Mouse (Mus musculus) brain, embryonic 18.5 days (tissue): ENCODE data around the gene Ube2g2.

Source experiments
- DNase-seq: peaks from one replicate; pipeline ENCODE4 v3.0.0-alpha.2; 2012; ENCODE audit warnings: low read depth, low spot score

The Ube2g2 gene

DNA sequence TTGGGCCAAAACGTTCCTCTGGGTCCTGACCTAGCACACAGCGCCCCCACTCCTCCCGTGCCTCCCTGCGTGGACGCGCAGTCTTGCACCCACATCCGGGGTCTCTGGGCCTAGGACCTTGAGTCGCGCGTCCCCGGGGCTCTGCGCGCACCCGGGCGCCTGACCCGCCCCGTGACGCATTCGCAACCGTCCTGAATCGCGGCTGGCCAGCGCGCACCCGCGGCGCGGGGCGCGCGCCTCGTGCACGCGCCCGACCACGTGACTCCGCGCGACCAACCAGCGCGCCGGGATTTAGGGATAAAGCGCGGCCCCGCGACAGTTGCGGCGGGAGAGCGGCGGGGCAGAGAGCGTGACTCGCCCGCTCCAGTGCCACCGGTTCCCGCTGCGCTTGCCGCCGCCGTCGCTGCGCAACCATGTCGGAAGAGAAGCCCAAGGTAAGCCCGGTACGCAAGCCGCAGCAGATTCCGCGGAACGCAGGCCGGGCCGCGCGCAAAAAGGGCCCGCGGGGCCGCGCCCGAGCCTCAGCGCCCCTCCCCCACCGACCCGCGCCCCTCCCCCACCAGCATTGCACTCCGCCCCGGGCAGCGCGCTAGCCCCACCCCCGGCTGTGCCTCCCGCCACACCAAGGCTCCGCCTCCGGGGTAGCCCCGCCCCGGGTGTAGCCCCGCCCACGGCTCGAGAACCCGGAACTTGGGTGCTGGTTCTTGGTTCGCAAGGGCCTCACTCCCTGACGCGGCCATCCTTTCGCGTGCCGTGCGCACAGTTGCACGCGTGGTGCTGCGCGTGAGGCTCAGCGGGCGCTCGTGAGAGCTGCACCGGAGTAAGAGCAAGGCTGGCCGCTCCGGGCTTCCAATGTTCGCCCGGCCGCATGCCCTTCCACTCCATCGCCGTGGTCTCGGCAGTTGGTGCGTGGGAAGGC lies 15.9 kb upstream of the Ube2g2 start, which contains the start of the genes Sumo3 and Gm49325:
TSS of gene Sumo3 (plus strand) at position 190 of the 919 bp plus-strand sequence.
TSS of gene Gm49325 (plus strand) at position 290 of the 919 bp plus-strand sequence.
- DNase-seq = no peak

DNA sequence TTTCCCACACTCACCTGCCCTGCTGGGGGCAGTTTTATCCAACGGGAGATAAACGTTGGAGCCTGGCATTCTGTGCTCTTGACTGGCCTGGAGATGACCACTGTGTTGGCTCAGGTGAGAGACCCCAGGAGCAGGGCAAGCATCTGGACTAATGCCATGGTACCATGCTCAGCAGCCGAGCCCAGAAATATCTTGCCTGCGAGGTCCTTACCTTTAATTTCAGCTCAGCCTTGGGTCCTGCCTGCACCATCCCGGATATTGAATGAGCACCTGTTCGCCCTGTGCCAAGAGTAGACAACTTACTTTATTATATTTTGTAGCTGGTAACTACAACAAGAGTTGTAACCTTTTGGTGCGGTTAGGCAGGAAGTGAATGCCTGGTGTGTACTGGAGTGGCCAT lies 15.2 kb upstream of the Ube2g2 start:
- DNase-seq = no peak

DNA sequence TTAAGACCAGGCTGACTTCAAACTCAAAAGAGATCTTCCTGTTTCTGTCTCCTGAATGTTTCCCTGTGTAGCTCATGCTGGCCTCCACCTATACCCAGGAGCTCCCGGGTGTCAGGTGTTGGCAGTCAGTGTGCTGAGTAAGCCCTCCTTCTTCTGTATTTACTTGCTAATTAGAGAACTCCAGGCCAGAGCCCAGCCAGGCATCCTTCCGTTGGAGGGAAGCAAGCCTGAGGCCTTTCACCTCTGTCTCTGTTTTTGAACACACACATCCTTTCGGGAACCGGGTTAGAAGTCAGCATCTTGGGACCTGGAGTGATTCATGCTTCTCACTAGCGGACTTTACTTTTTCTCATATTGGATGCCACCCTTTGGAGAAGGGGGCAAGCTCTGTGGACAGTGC lies 14.6 kb upstream of the Ube2g2 start:
- DNase-seq = no peak

DNA sequence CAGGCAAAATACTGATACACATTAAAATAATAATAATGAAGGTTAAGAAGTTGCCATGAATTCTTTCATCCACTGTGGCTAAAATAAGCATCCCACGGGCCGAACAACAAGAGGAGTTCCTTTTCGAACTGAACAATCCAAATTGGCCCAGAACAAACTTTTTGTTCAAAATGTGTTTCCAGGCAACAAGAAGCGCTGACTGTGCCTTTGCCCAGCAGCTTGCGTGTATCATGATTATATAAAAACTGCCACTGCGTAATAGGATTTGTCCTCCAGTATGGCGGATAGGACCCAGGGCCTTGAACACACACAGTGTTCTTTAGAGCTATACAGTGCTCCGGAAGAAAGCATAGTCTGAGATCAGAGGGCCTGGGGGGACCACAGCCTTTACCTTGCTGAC lies 13.5 kb upstream of the Ube2g2 start:
- no peak for DNase-seq

DNA sequence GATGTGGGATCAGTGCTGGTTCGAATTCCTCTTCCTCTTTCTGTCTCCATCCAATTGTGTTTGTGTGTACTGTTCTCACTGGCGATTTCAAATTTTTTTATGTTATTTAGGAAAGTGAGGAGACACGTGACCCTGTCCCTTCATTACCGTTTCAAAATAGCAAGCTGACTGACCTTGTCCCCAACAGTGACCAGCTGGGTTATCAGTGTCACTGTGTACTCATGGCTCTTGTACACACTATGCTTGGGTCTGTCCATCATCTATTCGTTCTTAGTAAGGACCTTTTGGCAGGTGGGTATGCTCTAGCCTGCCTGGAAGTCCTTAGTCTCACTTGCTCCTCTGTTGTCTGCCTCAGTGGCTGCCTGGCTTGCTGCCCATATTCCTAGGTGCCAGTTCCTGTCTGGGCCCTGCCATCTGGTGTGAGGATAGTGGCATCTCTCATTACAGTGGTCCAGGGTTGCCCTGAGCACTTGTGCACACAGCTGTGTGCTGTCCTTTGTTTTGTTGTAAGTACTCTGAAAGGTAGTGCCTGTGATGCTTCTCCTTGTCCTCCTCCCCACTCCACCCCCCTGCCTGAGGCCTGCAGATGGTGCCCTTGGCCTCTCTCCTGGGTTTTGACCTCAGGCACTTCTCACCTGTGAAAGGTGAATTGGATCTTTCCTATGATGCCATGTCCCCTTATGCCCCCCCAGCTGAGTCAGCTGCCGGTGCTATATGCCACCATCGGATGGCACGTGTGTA lies 11.7 kb upstream of the Ube2g2 start:
- no peak for DNase-seq

DNA sequence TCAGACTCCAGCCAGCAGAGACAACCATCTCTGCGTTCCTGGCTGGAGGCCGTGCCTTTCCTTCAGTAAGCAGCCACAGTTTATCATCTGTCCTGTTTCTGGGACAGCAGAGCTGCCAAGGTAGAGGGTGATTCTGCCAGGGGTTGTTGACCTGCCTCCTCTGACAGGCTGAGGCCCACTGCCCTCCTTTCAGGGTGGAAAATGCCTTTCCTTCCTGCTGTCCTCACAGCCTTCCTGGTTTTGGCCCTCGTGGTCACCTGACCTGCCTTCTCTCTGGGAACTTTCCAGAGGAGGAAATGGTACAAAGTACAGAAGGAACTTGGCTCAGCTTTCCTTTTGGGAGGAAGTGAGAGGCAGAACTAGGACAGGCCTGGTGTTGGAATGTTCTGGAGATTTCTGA lies 8.7 kb upstream of the Ube2g2 start:
- no peak for DNase-seq

DNA sequence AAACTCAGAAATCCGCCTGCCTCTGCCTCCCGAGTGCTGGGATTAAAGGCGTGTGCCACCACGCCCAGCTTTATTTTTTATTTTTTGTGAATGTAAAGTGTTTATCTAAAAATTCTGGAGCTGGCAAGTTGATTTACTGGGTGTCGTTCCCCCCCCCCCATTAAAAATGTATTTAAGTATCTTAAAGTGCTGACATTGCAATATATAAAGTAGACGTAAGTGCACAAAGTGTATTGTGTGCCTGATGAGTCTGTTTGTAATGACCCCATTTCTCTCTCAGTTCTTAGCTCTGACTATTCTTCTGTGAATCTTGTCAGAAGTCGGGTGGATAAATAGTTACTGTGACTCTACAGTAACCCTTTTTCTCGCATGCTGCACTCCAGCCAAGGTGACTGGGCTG lies 6.4 kb upstream of the Ube2g2 start:
- no peak for DNase-seq

DNA sequence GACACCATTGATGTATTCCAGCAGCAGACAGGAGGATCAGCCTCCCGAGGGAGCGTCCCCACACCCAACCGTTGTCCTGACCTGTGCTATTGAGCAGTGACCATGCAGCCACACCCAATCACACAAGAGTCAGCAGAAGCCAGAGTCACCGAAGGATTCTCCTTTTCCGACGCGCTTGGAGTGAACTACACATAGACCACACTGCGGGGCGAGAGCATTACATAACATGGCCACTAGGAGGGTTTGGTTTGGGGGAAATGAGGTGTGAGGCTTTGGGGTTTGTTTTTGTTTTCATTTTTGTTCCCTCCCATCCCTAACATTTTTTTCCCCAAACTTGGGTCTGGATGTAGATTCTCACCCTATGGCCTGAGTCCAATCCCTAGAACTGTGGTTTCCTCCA lies 5.9 kb upstream of the Ube2g2 start:
- DNase-seq = no peak

DNA sequence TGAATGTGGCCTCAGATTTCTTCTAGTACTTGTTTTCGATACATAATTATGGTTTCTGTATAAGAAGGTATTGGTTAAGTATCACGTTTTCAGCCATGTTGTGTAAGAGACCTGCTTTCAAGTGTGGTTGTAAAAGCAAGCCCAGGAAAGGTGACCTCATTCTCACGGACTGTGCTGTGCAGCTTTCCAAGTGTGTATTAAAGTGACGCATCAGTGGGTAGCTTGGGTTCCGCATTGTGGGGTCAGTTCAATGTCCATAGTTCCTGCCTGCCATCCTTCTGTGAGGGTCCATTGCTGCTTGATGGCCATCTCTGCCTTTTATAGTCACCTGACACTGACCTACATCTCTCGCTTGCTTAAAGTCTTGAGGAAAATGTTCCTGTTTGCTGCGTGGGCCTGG lies 5.1 kb upstream of the Ube2g2 start:
- DNase-seq = no peak

DNA sequence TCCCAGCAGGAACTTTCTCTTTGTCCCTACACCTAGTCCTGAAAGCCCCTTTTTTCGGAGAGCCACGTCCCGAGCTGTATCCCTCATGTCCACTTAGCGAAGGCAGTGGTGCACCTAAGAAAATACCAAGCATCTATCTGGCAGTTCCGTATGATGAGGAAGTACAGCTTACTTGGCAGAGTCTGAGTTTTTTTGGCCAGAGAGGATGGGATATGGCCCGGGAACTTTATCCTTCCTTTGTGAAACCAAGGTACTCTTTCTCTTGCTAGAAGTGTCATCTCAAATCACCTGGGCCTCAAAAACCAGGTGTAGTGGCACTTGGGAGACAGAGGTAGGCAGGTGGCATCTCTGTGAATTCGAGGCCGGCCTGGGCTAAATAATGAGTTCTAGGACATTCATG lies 529 bp upstream of the Ube2g2 start:
- no peak for DNase-seq

DNA sequence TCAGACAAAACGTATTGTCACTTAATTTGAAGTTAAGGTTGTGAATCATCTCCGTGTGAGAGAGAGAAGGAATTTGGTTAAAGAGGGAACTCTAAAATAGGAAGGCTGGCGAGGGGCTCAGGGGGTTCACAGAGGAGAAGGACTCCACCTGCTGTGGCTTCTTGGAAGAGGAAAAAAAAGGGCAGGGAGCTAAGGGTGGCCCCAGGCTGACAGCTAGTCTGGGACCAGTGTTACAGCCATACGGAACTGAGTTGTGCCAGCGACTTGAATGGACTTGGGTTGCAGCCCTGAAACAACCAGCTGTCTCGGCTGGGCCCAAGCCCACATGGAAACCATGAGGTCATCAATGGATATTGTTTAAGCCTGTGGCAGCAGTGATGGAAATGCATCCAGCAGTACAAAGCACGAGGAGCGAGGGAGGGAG lies 1.0 kb downstream of the Ube2g2 start:
- no peak for DNase-seq

DNA sequence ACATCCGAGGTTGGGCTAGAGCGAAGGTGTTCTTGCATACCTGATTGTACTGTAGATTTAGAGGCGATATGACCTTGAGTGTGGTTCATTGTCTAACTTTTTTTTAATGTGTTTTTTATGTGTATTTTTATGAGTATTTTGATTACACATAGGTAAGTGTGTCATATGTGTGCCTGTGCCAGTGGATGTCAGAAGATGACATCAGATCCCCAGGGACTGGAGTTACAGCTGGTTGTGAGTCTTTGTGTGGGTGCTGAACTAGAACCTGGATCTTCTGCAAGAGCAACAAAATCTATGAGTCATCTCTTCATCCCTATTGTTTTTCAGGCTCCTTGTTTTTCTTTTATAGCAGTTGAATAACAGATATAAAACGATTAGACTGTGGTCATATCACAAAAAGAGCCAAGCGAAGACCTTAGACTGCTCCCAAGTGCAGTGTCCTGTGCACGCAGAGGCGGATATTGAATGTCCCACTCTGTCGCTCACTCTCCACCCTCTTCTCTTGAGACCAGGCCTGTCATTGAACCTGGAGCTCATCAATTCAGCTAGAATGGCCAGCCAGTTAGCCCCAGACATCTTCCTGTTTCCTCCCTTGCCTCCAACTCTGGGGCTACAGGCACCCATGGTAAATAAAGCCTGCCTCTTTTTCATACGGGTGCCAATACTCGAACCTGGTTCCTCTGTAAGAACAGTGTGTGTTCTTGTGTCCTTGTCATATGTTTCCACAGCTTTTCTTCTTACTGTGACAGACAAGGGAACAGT lies 1.7 kb downstream of the Ube2g2 start:
- no peak for DNase-seq

DNA sequence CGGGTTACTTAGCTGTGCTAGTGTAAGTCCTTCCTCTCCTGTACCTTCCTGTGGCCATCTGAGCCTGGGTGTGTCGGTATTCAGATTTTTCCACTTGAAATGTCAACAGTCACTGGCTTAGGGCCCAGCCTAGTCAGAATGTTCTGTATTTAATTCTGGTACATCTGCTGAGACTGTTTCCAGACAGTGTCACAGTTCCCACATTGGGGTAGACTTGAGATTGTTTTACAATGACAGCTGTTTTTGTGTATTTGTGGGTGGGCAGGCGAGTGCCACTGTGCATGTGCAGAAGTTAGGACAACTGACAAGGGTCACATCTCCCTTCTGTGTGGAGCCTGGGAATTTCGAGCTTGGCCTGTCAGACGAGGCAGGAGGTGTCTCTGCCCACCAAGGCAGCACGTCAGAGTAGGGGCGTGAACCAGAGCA lies 2.5 kb downstream of the Ube2g2 start:
- no peak for DNase-seq

DNA sequence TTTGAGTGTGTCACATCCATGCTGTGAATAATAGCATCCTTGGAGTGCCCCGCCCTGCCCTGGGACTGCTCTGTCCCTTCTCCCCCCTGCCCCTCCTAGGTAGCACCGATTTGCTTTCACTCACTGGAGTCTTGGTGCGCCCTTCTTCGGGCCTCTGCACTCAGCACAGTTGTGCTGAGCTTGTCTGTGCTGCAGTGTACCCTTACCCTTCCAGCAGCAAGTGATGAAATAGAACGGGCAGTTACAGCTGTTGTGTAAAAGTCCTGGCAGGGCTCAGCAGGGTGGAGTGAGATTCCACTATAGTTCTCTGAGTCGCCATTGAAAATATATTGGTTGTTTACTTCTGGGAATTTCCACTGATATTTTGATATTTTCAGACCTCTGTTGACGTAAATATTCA lies 4.0 kb downstream of the Ube2g2 start:
- no peak for DNase-seq

DNA sequence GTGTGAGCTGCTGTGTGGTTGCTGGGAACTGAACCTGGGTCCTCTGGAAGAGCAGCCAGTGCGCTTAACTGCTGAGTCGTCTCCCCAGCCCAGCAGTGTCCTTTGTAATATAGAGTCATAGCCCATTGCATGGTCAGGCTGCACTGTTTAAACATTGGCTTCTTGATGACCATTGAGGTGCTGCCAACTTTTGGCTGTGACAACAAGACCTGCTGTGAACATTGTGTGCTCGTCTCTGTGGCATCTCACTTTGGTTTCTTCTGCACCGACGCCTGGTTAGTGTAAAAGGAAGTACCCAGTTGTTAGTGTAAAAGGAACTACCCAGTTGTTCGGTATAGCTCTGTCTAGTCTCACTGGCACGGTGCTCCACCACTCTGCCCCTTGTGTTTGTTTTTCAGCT lies 4.5 kb downstream of the Ube2g2 start:
- DNase-seq = no peak

DNA sequence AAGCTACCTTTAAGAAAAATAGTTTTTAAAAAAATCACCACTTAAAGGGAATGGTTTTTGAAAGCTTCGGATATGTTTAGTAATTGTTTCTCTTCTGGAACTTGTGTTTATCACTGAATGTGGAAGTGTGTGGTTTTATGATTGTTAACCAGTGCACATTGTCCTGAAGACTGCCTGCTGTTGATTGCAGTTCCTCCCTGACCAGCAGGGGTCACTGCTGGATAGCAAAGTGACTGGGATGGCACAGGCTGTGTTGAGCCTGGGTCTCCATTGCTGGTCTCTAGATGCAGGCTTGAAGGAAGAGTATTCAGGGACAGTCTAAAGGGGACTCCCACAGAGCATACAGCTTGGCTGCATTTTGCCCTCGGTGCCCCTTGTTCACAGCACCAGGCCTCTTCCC lies 5.4 kb downstream of the Ube2g2 start:
- no peak for DNase-seq

DNA sequence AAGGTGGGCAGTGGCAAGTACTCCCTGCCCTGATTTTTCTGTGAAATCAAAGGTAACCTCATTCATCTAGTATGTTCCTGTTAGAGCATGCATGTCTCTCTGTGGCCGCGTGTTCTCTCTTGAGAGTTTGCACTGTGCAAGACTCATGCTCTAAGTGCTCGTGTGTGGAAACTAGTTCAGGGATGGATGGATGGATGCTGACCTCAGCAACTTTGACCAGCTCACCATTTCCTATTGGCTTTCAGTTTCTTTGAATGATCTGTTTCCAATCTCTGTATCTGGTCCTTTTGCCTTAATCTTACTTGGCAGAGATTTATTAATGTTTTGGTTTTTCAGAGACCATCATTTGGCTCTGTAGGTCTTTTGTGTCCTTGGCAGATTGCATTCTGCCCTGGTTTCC lies 7.1 kb downstream of the Ube2g2 start:
- no peak for DNase-seq

DNA sequence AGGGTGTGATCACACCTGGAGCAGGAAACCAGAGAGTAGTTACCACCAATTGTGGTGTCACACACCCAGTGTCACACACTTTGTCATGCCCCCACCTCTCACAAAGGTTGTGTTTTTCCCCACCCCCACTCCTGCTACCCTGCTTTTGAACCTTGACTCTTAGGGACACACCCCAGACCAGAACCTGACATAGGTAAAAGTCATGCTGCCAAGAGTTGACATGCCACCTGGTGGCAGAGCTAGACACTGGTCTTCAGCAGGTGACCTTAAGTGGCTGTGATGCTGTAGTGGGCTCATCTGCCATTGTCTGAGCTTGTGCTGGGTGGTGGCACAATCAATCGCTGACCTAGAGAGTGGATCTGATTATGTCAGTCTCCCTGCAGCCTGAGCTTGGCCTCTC lies 7.9 kb downstream of the Ube2g2 start:
- DNase-seq = no peak

DNA sequence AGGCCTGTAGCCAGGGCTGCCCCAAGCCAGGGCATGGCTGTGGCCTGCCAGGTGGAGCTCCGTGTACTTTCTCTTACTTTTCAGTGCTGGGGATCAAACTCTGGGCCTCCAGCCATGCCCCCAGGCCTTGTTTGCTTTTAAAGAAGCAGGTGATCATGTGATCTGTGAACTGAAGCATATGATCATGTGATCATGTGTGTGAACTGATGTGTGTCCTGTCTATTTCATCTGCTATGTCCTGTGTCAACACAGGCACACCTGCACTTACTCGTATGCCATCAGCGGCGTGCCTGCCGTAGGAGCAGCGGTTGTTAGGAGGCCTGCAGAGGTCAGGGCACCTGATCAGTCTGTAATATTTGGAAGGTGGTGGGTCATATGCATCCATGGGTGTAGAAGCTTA lies 11.9 kb downstream of the Ube2g2 start:
- DNase-seq = no peak

DNA sequence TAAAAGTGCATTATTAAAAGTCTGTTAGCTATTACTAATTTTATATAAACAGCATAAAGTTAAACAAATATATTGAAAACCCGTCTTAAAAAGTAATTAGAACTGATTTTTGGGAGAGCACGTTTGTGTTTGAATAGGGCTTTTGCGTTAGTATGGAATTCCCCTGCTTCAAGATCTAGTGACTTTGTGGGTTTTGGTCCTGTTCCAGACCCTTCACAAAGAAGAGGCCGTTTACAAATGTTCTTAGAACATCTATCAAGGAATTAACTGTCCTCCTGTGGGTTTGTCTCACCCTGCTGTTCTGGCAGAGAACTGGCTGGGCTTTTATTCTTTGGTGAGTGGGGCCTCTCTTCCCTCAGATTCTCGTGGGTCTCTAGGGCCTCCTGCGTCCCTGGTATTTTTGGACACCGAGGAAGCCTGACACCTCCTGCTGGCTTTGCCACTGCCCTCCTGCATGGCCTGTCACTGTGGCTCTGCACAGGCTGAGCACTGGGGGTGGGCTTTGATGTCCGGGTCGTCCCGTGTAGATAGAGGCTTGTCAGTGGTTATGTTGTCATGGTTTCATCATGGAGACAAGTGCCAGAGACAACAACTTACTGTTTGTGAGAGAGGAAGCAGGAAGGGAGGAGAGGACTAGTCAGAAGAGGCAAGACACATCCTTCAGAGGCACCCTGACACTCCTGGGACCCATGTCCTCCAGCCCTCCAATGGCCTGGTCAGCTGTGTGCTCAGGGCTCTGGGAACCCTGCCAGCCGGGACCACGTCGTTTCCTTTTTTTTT lies 12.6 kb downstream of the Ube2g2 start:
- no peak for DNase-seq

DNA sequence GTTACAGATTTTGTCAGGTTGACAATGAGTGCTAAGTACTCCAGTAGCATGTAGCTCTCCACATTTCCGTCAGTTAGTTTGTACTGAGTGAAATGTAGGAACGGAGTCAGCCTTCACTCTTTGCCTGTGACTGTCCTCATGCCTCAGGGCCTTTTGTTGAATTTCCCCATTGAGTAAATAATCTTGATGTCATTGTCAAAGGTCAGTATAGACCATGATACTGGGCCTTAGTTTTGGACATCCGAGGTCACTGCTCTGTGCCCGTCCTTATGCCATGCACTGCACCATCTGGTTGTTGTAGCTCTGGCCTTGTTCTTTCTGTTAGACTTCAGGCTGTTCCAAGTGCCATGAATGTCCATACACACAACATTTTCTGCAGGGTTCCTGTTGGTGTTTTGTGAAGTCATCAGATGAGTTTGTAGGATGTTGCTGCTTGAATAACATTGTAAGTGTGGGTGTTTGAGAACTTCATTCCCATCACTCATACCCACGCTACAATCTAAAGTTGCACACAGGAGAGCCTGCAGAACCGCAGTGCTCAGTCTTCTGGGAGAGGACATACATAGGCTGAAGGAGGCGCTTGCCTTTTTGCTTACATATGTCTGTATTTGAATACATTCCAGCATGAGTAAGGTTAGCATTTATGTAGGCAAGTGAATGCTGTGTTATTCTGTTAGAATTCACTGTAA lies 14.3 kb downstream of the Ube2g2 start:
- no peak for DNase-seq
